Mouse (Mus musculus) left cerebral cortex, adult 2 months (tissue): ENCODE data around the gene Abcg8. TPM values are rescaled to one million over a fixed set of nuclear protein-coding genes. Genes with fewer than 3 reads are reported as not detected.

Experiments
- DNase-seq, 2 experiments: peaks; one replicate each; pipeline ENCODE4 v3.0.0; 2021 to 2022; ENCODE audit warnings: low spot score in 2 of 2, mixed read lengths in 1 of 2; ENCODE audit errors: extremely low spot score in 1 of 2
- H3K27ac ChIP-seq: fragments of 200-600 bp; 2 replicates; pipeline ENCODE4 v1.8.1; 2022
- H3K4me3 ChIP-seq: fragments of 200-600 bp; 2 replicates; pipeline ENCODE4 v1.8.1; 2022
- CTCF ChIP-seq: fragments of 200-600 bp; IDR thresholded peaks from 2 replicates; pipeline ENCODE4 v1.8.1; 2022; ENCODE audit warnings: antibody characterized with exemption, mild to moderate bottlenecking, moderate library complexity
- intact Hi-C: fragments of 180-260 bp; cut with DNase I; formaldehyde crosslinking; loops from one replicate; pipeline ENCODE4 v1.15.1; 2025
- total RNA-seq, 2 experiments: library from RNA; stranded (reverse); gene quantifications; 2 replicates each; pipeline ENCODE4 v1.2.3; 2021

Gene Abcg8
- total RNA-seq, 2 experiments from 2014 or later = not detected

DNA sequence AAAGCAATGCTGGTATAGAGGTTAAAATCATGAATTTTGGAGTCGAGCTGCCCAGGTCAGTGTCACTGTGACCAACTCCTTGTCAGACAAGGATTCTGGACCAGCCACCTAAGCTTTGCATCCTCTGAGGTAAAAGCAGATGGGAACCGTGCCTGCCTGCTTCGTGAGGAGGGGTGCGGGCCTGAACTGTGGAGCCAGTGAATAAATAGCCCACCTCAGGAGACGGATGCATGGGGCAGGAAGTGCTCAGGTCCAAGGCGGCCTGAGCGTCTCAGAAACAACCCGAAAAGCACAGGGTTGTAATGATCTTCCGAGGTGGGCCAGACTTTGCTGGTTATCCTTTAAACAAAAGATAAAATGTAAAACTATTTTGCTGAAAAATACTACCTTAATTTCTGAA, 31.0 kb upstream of the Abcg8 start:
- TF ChIP-seq CTCF = no peak
- no peak overlapping the region for H3K27ac ChIP-seq
- intact Hi-C loops = loop anchor here (5.0 kb wide), 1 partner anchor 133 kb away; the partner anchor contains the start of gene Plekhh2
- H3K4me3 ChIP-seq = no peak overlapping the region
- no peak for DNase-seq

DNA sequence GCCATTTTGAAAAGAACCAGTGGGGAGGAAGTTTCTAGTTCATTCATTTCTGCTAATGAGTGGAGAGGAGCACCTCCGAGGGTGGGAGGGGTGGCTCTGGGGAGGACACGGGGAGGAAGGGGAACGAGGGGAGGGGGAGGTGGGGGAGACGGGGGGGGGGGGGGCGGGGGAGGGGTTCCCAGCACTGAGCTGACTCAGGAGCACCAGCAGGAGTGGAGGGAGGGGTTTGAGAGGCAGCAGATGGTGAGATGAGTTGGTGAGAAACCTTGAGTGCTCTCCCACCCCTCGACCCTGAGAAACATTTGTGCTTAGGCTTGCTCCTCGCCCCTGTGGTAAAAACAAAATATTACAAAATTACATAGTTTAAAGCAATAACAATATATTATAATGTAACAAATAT, 30.2 kb upstream of the Abcg8 start:
- intact Hi-C loops = loop anchor here (5.0 kb wide), 1 partner anchor 134 kb away; the partner anchor contains the start of gene Plekhh2
- DNase-seq = no peak
- Histone ChIP-seq H3K4me3 (no peak overlapping the region), H3K27ac (no peak overlapping the region)
- TF ChIP-seq CTCF = no peak

DNA sequence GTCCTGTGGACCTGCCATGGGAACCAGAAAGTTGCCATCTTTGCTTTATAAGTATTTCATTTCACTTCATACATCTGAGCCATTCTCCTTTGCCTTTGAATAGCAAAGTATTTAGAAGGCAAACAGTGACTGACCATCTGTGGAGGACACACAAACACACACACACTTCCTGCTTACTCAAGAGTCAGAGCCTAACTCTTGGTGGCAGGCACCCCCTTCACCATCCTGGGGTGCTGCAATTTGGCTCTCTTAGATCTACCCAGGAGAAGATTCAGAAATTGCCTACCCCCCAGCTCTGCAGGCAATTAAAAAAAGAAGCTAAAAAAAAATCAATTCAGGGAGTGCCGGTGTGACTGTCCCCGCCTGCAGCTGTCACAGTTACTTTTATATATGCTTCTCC, 29.6 kb upstream of the Abcg8 start:
- Histone ChIP-seq H3K4me3 (no peak overlapping the region), H3K27ac (no peak overlapping the region)
- no peak for DNase-seq
- no peak for TF ChIP-seq CTCF
- intact Hi-C loops = loop anchor here (5.0 kb wide), 1 partner anchor 134 kb away; the partner anchor contains the start of gene Plekhh2

DNA sequence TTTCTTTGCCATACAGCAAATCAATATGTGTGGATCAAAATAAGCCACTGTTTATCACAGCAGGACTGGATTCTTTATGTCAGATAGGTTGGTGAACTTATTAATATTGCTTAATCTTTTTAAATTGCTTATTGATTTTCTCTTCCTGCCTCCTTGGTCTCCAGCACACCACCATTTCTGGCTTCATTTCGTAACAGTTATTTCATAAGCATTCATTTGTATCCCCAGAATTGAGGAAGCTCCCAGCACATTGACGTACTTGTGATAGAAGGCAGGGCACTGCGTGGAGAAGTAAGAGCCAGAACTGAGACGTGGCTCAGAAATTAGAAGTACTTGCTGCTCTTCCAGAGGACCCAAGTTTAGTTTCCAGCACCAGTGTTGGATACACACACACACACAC, 28.5 kb upstream of the Abcg8 start:
- TF ChIP-seq CTCF = no peak
- H3K4me3 ChIP-seq = no peak overlapping the region
- no peak for DNase-seq
- intact Hi-C loops = loop anchor here (5.0 kb wide), 1 partner anchor 135 kb away; the partner anchor contains the start of gene Plekhh2
- H3K27ac ChIP-seq = no peak overlapping the region

DNA sequence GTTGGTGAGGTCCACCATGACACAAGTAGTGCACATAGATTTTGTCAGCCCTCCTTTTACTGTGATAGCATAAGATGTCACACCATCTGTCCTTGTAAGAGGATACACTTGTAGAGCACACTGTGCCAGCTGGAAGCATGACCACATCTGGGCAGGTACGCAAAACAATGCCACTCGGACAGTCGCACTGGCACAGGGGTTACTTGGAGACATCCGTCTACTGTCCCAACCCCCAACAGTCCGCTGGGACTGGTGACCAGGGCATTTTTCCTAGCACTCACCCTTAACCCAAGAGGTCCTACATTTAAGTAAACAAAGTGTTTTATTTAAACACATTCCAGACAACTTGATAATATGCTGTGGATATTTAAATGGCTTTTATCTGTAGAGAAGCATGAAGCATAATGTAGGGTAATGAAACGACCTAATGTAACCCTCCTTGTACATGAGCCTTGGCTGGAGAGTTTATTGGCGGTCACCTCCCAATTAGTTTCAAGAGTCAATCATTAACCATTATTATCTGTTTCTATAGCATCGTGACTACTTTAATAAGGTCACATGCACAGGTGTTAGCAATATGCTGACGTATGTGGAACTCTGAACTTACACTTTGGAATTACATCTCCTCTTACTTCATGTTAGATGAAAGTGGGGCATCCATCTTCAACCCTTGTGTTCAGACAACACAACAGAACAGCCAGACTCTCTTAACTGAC, 25.6 kb upstream of the Abcg8 start:
- Histone ChIP-seq H3K27ac (no peak overlapping the region), H3K4me3 (no peak overlapping the region)
- TF ChIP-seq CTCF = no peak
- no peak for DNase-seq
- intact Hi-C loops = no loop called here

DNA sequence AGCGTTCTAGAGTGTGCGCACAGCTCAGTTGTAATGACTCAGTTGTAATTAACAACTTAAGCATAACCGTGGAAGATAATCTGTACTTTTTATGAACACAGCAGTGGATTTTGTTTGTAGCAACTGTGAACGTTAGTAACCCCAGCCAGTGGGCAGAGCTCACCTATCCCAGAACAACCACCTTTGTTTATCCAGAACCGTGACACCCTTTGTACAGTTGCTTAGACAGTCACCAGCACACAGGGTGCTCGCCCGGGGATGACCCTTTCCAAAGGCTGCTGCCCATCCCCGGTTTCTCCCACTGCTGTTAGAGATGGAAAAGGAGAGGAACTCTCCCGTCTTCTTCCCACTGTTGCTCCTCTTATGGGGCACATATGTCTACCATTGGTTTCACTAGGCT, 22.6 kb upstream of the Abcg8 start:
- no peak overlapping the region for H3K27ac ChIP-seq
- H3K4me3 ChIP-seq = no peak overlapping the region
- no peak for TF ChIP-seq CTCF
- intact Hi-C loops = no loop called here
- no peak for DNase-seq

DNA sequence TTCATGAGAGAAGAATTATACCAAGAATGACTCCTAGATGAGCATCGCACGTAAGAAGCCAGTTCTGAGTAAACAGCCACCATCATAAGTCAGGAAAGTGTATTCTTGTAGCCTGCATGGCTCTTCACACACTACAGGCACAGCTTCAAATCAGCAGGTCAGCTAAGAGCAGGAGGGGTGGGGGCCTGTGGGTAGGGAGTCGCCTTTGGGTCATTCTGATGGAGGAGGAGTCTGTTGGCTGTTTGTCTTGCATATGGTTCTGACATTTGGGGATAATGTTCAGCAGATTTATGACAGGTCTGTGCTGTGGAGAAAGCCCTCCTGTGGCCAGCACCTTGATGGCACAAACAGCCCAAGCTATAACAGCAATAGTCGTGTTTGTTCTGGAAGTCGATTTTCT, 19.9 kb upstream of the Abcg8 start:
- no peak for TF ChIP-seq CTCF
- intact Hi-C loops = no loop called here
- DNase-seq = no peak
- no peak overlapping the region for H3K27ac ChIP-seq
- H3K4me3 ChIP-seq = no peak overlapping the region

DNA sequence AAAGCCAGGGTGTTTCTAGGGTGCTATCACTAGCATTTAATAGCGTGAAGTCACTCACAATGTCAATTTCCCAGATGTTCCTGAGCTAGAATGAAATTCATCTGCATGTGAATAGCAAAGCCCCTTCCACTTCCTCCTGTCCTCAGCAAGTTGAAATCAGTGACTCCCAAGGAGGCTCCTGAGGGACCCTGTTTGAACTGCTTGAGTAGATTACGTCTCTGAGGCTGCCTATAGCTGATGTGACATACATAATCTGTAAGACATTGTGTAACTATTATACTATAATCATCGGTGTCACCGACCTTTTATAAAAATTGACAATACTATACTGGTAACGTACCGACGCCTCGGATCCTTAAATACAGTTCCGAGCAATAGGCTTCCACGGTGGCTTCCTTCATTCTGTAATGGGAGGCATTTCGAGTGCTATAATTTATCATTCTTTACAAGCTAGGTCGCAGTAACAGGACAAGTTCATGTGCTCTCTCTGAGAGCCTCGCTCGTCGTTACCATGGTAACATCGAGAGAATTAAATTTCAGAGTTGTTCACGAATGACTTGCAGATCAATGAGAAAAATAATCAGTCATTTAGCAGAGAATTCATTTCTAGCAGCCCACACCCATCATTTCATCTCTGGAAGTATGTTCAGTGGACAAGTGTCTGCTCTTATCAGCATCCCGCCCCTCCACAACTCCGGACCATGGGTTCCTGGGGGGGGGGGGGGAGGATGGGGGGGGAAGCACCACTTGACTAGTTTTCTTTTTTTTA, 19.3 kb upstream of the Abcg8 start:
- no peak for DNase-seq
- intact Hi-C loops = no loop called here
- TF ChIP-seq CTCF = no peak
- H3K4me3 ChIP-seq = no peak overlapping the region
- H3K27ac ChIP-seq = no peak overlapping the region

DNA sequence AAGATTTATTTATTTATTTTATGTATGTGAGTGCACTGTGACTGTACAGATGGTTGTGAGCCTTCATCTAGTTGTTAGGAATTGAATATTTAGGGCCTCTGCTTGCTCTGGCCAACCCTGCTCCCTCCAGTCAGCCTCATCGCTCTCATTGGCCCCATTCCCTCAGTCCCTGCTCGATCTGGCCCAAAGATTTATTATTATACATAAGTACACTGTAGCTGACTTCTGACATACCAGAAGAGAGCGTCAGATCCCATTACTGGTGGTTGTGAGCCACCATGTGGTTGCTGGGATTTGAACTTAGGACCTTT, 18.7 kb upstream of the Abcg8 start:
- no peak for TF ChIP-seq CTCF
- intact Hi-C loops = no loop called here
- DNase-seq = no peak
- Histone ChIP-seq H3K4me3 (no peak overlapping the region), H3K27ac (no peak overlapping the region)

DNA sequence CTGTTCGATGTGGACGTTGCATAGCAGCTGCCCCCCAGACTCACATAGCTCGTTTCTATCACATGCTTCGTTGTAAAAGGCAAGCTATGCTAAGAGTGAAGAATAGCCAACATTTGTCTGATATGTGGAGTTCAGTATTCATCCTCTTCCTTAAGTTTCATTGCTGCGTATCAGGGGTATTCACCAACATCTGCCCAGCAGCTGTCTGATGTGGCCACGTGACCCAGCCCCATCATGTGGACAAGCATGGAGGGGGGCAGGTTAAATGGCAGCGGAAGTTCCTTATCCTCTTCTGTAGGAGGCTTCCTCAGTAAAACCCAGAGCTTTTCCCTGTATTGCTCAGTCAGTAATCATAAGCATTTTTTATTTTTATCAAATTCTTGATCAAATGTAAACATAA, 18.3 kb upstream of the Abcg8 start:
- TF ChIP-seq CTCF = no peak
- H3K4me3 ChIP-seq = no peak overlapping the region
- H3K27ac ChIP-seq = no peak overlapping the region
- no peak for DNase-seq
- intact Hi-C loops = no loop called here

DNA sequence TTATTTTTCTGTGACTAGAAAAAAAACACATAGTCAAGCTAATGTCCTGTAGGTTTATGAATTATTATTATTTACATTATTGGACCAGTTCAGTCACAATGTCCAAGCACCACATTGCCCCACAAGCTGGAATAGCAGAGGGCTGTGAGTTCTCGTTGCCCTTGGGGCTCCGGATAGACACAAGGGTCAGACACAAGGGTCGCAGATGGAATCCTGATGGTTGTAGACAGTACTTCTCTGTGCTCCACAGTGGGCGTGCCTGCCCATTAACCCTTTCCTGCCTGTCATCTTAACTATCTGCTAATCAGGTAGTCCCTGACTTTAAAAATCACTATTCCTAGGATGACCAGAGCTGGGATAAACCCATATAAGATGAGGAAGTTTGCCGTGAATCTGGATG, 17.9 kb upstream of the Abcg8 start:
- H3K4me3 ChIP-seq = no peak overlapping the region
- no peak for DNase-seq
- H3K27ac ChIP-seq = no peak overlapping the region
- no peak for TF ChIP-seq CTCF
- intact Hi-C loops = no loop called here

DNA sequence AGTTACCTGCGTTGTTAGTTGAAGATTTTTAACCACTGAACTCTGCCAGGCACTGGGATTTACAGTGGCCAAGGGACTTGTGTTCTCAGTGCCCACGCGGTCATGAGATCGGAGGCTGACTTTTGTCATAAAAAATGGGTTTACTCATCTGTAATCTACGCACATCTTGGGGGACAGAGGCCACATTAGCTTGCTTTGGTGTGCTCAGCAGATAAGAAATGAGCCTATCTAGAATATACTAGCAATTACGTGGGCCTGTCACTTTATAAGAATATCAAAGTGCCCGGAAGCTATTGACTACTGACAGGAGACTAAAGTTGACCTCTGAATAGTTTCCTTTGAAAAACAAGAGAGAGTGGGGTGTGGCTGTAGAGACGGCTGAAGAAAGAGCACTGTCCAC, 17.2 kb upstream of the Abcg8 start:
- H3K27ac ChIP-seq = no peak overlapping the region
- H3K4me3 ChIP-seq = no peak overlapping the region
- intact Hi-C loops = no loop called here
- TF ChIP-seq CTCF = no peak
- no peak for DNase-seq

DNA sequence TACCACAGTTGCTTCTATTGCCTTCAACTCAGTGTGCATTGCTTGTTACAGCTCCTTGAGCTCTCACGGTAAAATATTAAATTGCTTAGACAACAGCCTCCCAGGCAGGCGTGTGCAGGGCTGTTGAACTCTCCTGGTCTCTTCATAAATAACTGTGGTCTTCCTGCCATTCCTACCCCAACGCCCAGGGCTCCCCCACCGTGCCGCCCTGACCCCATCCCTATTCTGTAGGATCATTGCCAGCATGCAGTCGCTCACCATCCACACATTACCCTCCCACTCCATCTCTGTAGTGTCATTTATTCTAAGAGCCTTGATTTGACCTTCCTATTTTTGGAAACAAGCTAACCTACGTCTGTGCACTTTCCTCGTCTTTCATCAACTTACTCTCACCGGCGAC, 11.0 kb upstream of the Abcg8 start:
- Histone ChIP-seq H3K27ac (no peak overlapping the region), H3K4me3 (no peak overlapping the region)
- no peak for DNase-seq
- TF ChIP-seq CTCF = no peak
- intact Hi-C loops = no loop called here
